Mouse (Mus musculus) midbrain, embryonic 14.5 days (tissue): ENCODE data around the gene Scimp. TPM values are rescaled to one million over a fixed set of nuclear protein-coding genes. Genes with fewer than 3 reads are reported as not detected.
"Not testable (repeated sequence)": the region's sequence is repeated elsewhere in the genome, so short reads cannot be mapped to it uniquely, and the experiment has no call there.

Experiments used
- ATAC-seq: fragments of 200-750 bp; cut with Nextera tagmentation; 2 replicates; pipeline ENCODE4 v1.8.0; 2017; ENCODE audit warnings: moderate number of reproducible peaks, moderate library complexity; ENCODE audit not compliant: low FRiP score, low TSS enrichment
- DNase-seq: peaks from one replicate; pipeline ENCODE4 v3.0.0-alpha.2; 2015
- H3K27ac ChIP-seq: fragments of 300-500 bp; sonication (generic); replicated peaks from 2 replicates; pipeline ENCODE4 v1.5.1; 2014; ENCODE audit warnings: mild to moderate bottlenecking, low read depth, low read length, moderate library complexity
- H3K27me3 ChIP-seq: fragments of 300-500 bp; sonication (generic); 2 replicates; pipeline ENCODE4 v1.6.1; 2014; ENCODE audit warnings: low read length, control low read depth, mixed read lengths; ENCODE audit not compliant: control insufficient read depth, insufficient read depth
- H3K36me3 ChIP-seq: fragments of 300-500 bp; sonication (generic); 2 replicates; pipeline ENCODE4 v1.6.1; 2014; ENCODE audit warnings: low read length, control low read depth; ENCODE audit not compliant: control insufficient read depth, insufficient read depth
- H3K4me1 ChIP-seq: fragments of 300-500 bp; sonication (generic); 2 replicates; pipeline ENCODE4 v1.6.1; 2014; ENCODE audit warnings: mild to moderate bottlenecking, antibody characterized with exemption, low read length, control low read depth; ENCODE audit not compliant: control insufficient read depth, insufficient read depth
- H3K4me2 ChIP-seq: fragments of 300-500 bp; sonication (generic); 2 replicates; pipeline ENCODE4 v1.6.1; 2014; ENCODE audit warnings: mild to moderate bottlenecking, low read length, moderate library complexity
- H3K4me3 ChIP-seq: fragments of 300-500 bp; sonication (generic); replicated peaks from 2 replicates; pipeline ENCODE4 v1.5.1; 2014; ENCODE audit warnings: low read depth, low read length
- H3K9ac ChIP-seq: fragments of 300-500 bp; sonication (generic); replicated peaks from 2 replicates; pipeline ENCODE4 v1.6.1; 2014; ENCODE audit warnings: mild to moderate bottlenecking, low read length, moderate library complexity
- H3K9me3 ChIP-seq: fragments of 300-500 bp; sonication (generic); 2 replicates; pipeline ENCODE4 v1.6.1; 2016; ENCODE audit warnings: low read length, control low read depth, mixed read lengths; ENCODE audit not compliant: control insufficient read depth
- WGBS: fragments of 180-500 bp; shearing (Covaris S2); extraction: QIAGEN DNeasy Blood & Tissue Kit; methylation state at CpG from one replicate; pipeline ENCODE4 v1.1.7; 2014; 5-methylcytosine and 5-hydroxymethylcytosine counted together
- polyA plus RNA-seq: library from polyadenylated mRNA; unstranded; fragments of >200 nt; fragmentation: Nextera tagmentation; extraction: Ambion mirVana; gene quantifications from 2 replicates; pipeline ENCODE4 v1.2.1, GENCODE M21; 2014

Gene Scimp
- polyA plus RNA-seq, 1 experiment from 2014 or later = 0.39 TPM

GRCm38 (mm10) chr11:70763936-70764808 is 48.2 kb downstream of the Scimp start, which contains the start of gene Zfp3:
TSS of gene Zfp3 (plus strand) at chr11:70764209.
- 0 out of 2 replicates have a peak, but pooled peaks cover 4% of the 10 kb centered on the region for H3K36me3 ChIP-seq

GRCm38 (mm10) chr11:70763582-70763935 is 48.8 kb downstream of the Scimp start:
- ATAC-seq = no peak; the same call in 1 of the 2 replicates
- 27% methylated on average over 3 of the region's 3 CpGs for WGBS
- DNase-seq = no peak
- Histone ChIP-seq H3K9ac (peak overlapping the region; percentile 80), H3K4me3 (peak overlapping the region; percentile 84), H3K27ac (peak overlapping the region; percentile 76), H3K27me3 (no peaks in the 10 kb centered on the region), H3K4me2 (peak overlapping the region; percentile 69), H3K9me3 (no peaks in the 10 kb centered on the region), H3K4me1 (0 out of 2 replicates have a peak, but pooled peaks cover 7% of the 10 kb centered on the region), H3K36me3 (0 out of 2 replicates have a peak, but pooled peaks cover 4% of the 10 kb centered on the region)

More at GRCm38 (mm10) chr11:70763936-70764808, 48.2 kb downstream of the Scimp start, which contains the start of gene Zfp3:
- 0 out of 2 replicates have a peak, but pooled peaks cover 7% of the 10 kb centered on the region for H3K4me1 ChIP-seq
- no peaks in the 10 kb centered on the region for H3K9me3 ChIP-seq
- peak within 1 kb of the TSS; percentile 80 for H3K9ac ChIP-seq
- no peaks in the 10 kb centered on the region for H3K27me3 ChIP-seq
- peak within 1 kb of the TSS; percentile 76 for H3K27ac ChIP-seq
- peak; percentile 84 for DNase-seq
- peak within 1 kb of the TSS; percentile 84 for H3K4me3 ChIP-seq
- peak; percentile 71 for ATAC-seq
- under 1% methylated on average over 78 of the region's 78 CpGs for WGBS
- H3K4me2 ChIP-seq = peak within 1 kb of the TSS; percentile 69

- Histone ChIP-seq H3K27ac (no peak overlapping the region), H3K4me1 (0 out of 2 replicates have a peak, but pooled peaks cover 7% of the 10 kb centered on the region), H3K9me3 (no peaks in the 10 kb centered on the region), H3K36me3 (no peaks in the 10 kb centered on the region), H3K27me3 (no peaks in the 10 kb centered on the region), H3K4me3 (no peak overlapping the region), H3K4me2 (no peak overlapping the region), H3K9ac (no peak overlapping the region)
- WGBS = 83% methylated on average over 9 of the region's 9 CpGs
- DNase-seq (no peak), ATAC-seq (no peak)
Measured at GRCm38 (mm10) chr11:70762641-70763040, 49.7 kb downstream of the Scimp start.

- not testable (repeated sequence) for H3K27me3 ChIP-seq, H3K9me3 ChIP-seq, H3K36me3 ChIP-seq, H3K4me2 ChIP-seq, H3K9ac ChIP-seq, H3K4me3 ChIP-seq, H3K27ac ChIP-seq, H3K4me1 ChIP-seq, DNase-seq, ATAC-seq
- 71% methylated on average over 3 of the region's 3 CpGs for WGBS
Measured at GRCm38 (mm10) chr11:70760446-70760845, 51.9 kb downstream of the Scimp start.

GRCm38 (mm10) chr11:70755645-70756044 is 56.7 kb downstream of the Scimp start:
- no peak overlapping the region for H3K27ac ChIP-seq
- no peaks in the 10 kb centered on the region for H3K9me3 ChIP-seq
- no peak overlapping the region for H3K4me3 ChIP-seq
- no peak overlapping the region for H3K9ac ChIP-seq
- no peaks in the 10 kb centered on the region for H3K27me3 ChIP-seq
- no peak overlapping the region for H3K4me2 ChIP-seq
- no peaks in the 10 kb centered on the region for H3K36me3 ChIP-seq
- WGBS = 10% methylated on average over 7 of the region's 7 CpGs
- ATAC-seq = no peak
- peak; percentile 92 for DNase-seq
- no peaks in the 10 kb centered on the region for H3K4me1 ChIP-seq

GRCm38 (mm10) chr11:70754958-70755357 is 57.4 kb downstream of the Scimp start:
- WGBS = 59% methylated on average over 7 of the region's 7 CpGs

GRCm38 (mm10) chr11:70754476-70754875 is 57.9 kb downstream of the Scimp start:
- ATAC-seq = no peak
- 58% methylated on average over 4 of the region's 4 CpGs for WGBS

More at GRCm38 (mm10) chr11:70754958-70755357, 57.4 kb downstream of the Scimp start:
- DNase-seq (no peak), ATAC-seq (no peak)
- no peak overlapping the region; the same call in 1 of the 2 replicates for H3K9ac ChIP-seq
- no peaks in the 10 kb centered on the region for H3K36me3 ChIP-seq
- H3K27ac ChIP-seq = no peak overlapping the region
- no peaks in the 10 kb centered on the region for H3K9me3 ChIP-seq
- H3K4me1 ChIP-seq = no peaks in the 10 kb centered on the region
- H3K4me2 ChIP-seq = no peak overlapping the region
- no peak overlapping the region for H3K4me3 ChIP-seq
- H3K27me3 ChIP-seq = no peaks in the 10 kb centered on the region

GRCm38 (mm10) chr11:70753146-70753545 is 59.2 kb downstream of the Scimp start:
- no peak for ATAC-seq
- no peaks in the 10 kb centered on the region for H3K36me3 ChIP-seq
- no peaks in the 10 kb centered on the region for H3K27me3 ChIP-seq
- 93% methylated on average over 10 of the region's 10 CpGs for WGBS
- no peak overlapping the region for H3K4me2 ChIP-seq
- no peaks in the 10 kb centered on the region for H3K4me1 ChIP-seq
- H3K27ac ChIP-seq = no peak overlapping the region
- DNase-seq = no peak
- H3K4me3 ChIP-seq = no peak overlapping the region
- no peak overlapping the region for H3K9ac ChIP-seq
- H3K9me3 ChIP-seq = no peaks in the 10 kb centered on the region

More at GRCm38 (mm10) chr11:70754476-70754875, 57.9 kb downstream of the Scimp start:
- Histone ChIP-seq H3K36me3 (no peaks in the 10 kb centered on the region), H3K9ac (no peak overlapping the region; the same call in 1 of the 2 replicates), H3K27ac (no peak overlapping the region), H3K4me2 (no peak overlapping the region), H3K4me3 (no peak overlapping the region), H3K27me3 (no peaks in the 10 kb centered on the region), H3K4me1 (no peaks in the 10 kb centered on the region), H3K9me3 (no peaks in the 10 kb centered on the region)
- no peak for DNase-seq
